ENCODE assay signal across 19 mouse cellular contexts in the genomic region with DNA sequence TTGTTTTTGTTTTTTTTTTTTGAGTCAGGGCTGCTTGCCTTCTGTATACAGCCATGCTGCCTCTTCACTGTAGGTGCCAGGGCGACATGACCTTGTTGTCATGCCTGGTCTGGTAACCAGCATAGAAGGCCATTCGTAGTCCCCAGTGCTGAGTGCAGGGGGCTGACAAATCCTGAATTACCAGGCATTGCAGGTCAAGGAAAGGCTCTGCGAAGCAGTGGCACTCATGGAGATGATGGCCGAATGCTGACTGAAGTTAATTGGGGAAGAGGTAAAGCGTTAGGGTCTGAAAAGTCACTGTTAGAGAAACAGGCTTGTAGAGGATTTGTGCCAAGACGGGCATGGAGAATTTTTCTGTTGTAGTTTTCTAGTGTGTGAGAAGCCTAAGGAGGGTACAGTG. TPM values are rescaled to one million over a fixed set of nuclear protein-coding genes. Genes with fewer than 3 reads are reported as not detected.
"Had no signal": no experiment of that assay in that cellular context is flagged by ENCODE, and none has a peak within 500 bp of the region (broad histone marks: within the 10 kb centered on the region; RNA-seq: fewer than 3 reads in every experiment).

No protein-coding gene starts in this region.

- H3K4me3 ChIP-seq: liver, embryonic 15.5 days; lung, embryonic 15.5 days; midbrain, embryonic 13.5 days; midbrain, embryonic 15.5 days; neural tube, embryonic 12.5 days had no signal

- H3K36me3 ChIP-seq: liver, embryonic 15.5 days; lung, embryonic 15.5 days; midbrain, embryonic 13.5 days; midbrain, embryonic 15.5 days; neural tube, embryonic 12.5 days had no signal

- H3K9me3 ChIP-seq: liver, embryonic 15.5 days; lung, embryonic 15.5 days; midbrain, embryonic 13.5 days; midbrain, embryonic 15.5 days; neural tube, embryonic 12.5 days had no signal

- H3K4me1 ChIP-seq: midbrain, embryonic 13.5 days; midbrain, embryonic 15.5 days; neural tube, embryonic 12.5 days had no signal

- DNase-seq: liver, postnatal 0 days; lung, adult 2 months; lung, postnatal 14 days; lung, postnatal 36 days; retina, postnatal 1 day; right cerebral cortex, adult 18-20 months; right cerebral cortex, postnatal 25 days; right cerebral cortex, postnatal 4 days; spleen, adult 18-20 months; thymus, adult 18-20 months; thymus, postnatal 14 days; thymus, postnatal 36 days had no signal

- H3K27ac ChIP-seq: liver, embryonic 15.5 days; lung, embryonic 15.5 days; macrophage; midbrain, embryonic 13.5 days; midbrain, embryonic 15.5 days; neural tube, embryonic 12.5 days had no signal

- H3K27me3 ChIP-seq: liver, embryonic 15.5 days; lung, embryonic 15.5 days; midbrain, embryonic 13.5 days; midbrain, embryonic 15.5 days; neural tube, embryonic 12.5 days had no signal

RNA-seq across cellular contexts. Expression of a gene that starts 55.7 kb away (rescaled TPM):
- polyA plus RNA-seq: liver, postnatal 0 days; stomach, embryonic 14.5 days had no signal
